Mouse (Mus musculus): ENCODE results near the gene Nudt9. TPM values are rescaled to one million over a fixed set of nuclear protein-coding genes. Genes with fewer than 3 reads are reported as not detected.

Nudt9 gene
- polyA plus RNA-seq, 1 experiment = 77.8 TPM

DNA sequence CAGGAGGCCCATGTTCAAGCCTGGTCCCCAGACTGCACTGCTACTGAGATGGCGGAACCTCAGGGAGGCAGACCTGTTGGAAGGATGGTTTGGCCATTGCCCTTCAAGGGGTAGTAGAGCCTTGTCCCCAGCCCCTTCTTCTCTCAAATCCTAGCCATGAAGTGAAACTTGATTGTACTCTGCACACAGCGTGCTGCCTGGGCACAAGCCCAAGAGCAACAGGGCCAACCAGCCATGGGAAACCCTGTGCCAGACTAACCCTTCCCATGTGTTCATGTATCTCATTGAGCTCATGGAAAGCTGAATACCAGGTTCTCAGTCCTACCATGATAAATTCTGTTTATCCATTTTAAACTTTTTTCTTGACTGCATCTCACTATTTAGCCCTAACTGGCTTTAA is 3.2 kb upstream of the Nudt9 start:
- TF ChIP-seq USF1 (IDR thresholded peaks at IDR 0.05; ENCODE audit: low read depth) = no peak
- no peak for TF ChIP-seq MAX (IDR thresholded peaks at IDR 0.05; ENCODE audit: low read depth)
- TF ChIP-seq POLR2AphosphoS2 (IDR thresholded peaks at IDR 0.05; ENCODE audit: insufficient read length, low read depth) = no peak
- no peak for TF ChIP-seq TCF12 (IDR thresholded peaks at IDR 0.05; ENCODE audit: insufficient read depth, poor library complexity, severe bottlenecking)
- TF ChIP-seq POLR2A (IDR thresholded peaks at IDR 0.05; ENCODE audit: insufficient read length, low read depth) = no peak
- no peak for TF ChIP-seq REST (IDR thresholded peaks at IDR 0.05; ENCODE audit: insufficient read depth, insufficient read length)
- no peak for TF ChIP-seq CEBPB (IDR thresholded peaks at IDR 0.05; ENCODE audit: insufficient read depth, poor library complexity, severe bottlenecking)
- TF ChIP-seq TCF3 (IDR thresholded peaks at IDR 0.05; ENCODE audit: insufficient read length, low read depth) = no peak
- Histone ChIP-seq H3K4me3 (no peak overlapping the region), H3K27me3 (ENCODE audit: control insufficient read depth, insufficient read depth, insufficient read length) (no peaks in the 10 kb centered on the region), H3K79me2 (ENCODE audit: control insufficient read depth, insufficient read depth) (peaks cover 8% of the 10 kb centered on the region), H3K4me2 (ENCODE audit: low read depth) (no peak overlapping the region), H3ac (ENCODE audit: control insufficient read depth, insufficient read length) (no peak overlapping the region), H3K36me3 (ENCODE audit: control insufficient read depth, insufficient read depth) (no peaks in the 10 kb centered on the region)

DNA sequence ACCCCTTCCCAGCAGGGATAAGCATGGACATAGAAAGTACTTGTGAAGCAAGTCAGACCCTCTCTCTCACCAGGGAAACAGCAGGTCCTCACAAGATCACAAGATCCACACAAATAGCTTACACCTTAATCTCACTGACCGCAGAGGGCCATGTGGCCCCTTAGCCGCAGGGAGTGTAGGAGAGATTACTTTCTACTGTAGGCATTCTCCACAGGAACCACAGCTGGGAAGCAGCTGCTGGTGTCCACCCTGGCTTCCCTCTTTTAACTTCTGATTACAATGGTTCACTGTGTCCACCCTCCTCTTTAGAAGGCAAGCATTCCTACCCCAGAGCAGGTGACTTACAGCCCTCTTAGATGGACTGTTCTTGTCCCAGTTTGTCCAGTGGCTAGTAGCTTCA is 2.4 kb upstream of the Nudt9 start:
- Histone ChIP-seq H3K4me3 (no peak overlapping the region), H3K36me3 (ENCODE audit: control insufficient read depth, insufficient read depth) (no peaks in the 10 kb centered on the region), H3K27me3 (ENCODE audit: control insufficient read depth, insufficient read depth, insufficient read length) (no peaks in the 10 kb centered on the region), H3ac (ENCODE audit: control insufficient read depth, insufficient read length) (no peak overlapping the region), H3K4me2 (ENCODE audit: low read depth) (peak overlapping the region; percentile 5), H3K79me2 (ENCODE audit: control insufficient read depth, insufficient read depth) (peaks cover 10% of the 10 kb centered on the region)
- TF ChIP-seq E2F4 (IDR thresholded peaks at IDR 0.05; ENCODE audit: insufficient read depth) (no peak), MYOD1 (IDR thresholded peaks at IDR 0.05; ENCODE audit: control insufficient read depth in 1 of 3, insufficient read length in 2 of 3, low read depth in 2 of 3) (peak; percentile 62 to 90 (median 86)), TCF12 (IDR thresholded peaks at IDR 0.05; ENCODE audit: insufficient read depth, poor library complexity, severe bottlenecking) (peak; percentile 79), TCF3 (IDR thresholded peaks at IDR 0.05; ENCODE audit: insufficient read length, low read depth) (peak; percentile 74), MYOG (IDR thresholded peaks at IDR 0.05; ENCODE audit: control insufficient read depth in 1 of 3, insufficient read depth in 1 of 3, insufficient read length in 2 of 3, low read depth in 2 of 3) (peak in 2 of 3 experiments; percentile 88 to 94), USF1 (IDR thresholded peaks at IDR 0.05; ENCODE audit: low read depth) (peak; percentile 36)

DNA sequence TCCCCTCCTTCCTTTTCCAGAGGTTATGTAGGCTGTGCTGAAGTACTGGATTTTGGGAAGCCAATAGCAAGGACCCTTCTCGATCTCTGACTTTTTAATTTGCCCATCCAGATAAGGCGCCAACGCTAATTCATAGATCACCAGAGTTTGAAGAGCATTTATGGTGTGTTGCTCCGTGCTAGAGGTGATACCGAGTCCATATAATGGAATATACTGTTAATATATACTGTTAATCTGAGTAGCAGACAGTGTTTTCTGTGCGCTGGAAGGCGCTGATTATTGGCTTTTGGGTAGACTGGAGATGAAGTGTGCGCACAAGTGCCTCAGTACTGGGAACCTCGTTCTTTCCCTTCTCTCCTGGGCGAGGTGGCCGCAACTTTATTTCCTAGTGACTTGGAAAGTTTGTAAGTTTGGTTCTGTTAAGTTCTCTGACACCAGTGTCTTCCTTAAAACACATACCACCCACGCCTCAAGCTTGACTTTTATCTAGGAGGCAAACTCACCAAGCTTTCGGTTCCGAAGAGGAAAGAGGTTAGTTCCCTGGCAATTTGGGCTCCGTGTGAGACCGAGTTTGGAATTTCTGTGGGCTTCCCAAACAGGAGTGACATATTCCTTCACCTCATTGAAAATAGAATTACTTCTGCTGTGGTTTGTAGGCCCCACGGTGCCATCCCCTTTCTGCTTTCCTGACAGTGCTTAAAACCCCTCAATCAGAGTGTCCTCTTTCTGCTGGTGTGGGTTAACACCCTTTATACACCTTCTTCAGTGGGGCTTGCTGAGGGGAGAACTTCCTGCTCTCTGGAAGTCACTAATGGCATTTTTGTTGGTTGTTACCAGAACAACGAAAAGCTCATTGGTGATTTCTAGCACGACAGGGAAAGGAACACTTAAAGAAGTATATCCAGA is 1.3 kb downstream of the Nudt9 start:
- Histone ChIP-seq H3K27me3 (ENCODE audit: control insufficient read depth, insufficient read depth, insufficient read length) (no peaks in the 10 kb centered on the region), H3K79me2 (ENCODE audit: control insufficient read depth, insufficient read depth) (peaks cover 20% of the 10 kb centered on the region)
- TF ChIP-seq POLR2A (IDR thresholded peaks at IDR 0.05; ENCODE audit: insufficient read length, low read depth) (no peak), POLR2AphosphoS2 (IDR thresholded peaks at IDR 0.05; ENCODE audit: insufficient read length, low read depth) (no peak), TCF3 (IDR thresholded peaks at IDR 0.05; ENCODE audit: insufficient read length, low read depth) (no peak), MYOG (IDR thresholded peaks at IDR 0.05; ENCODE audit: control insufficient read depth in 1 of 3, insufficient read depth in 1 of 3, insufficient read length in 2 of 3, low read depth in 2 of 3) (no peak), E2F4 (IDR thresholded peaks at IDR 0.05; ENCODE audit: insufficient read depth) (no peak), REST (IDR thresholded peaks at IDR 0.05; ENCODE audit: insufficient read depth, insufficient read length) (no peak), USF1 (IDR thresholded peaks at IDR 0.05; ENCODE audit: low read depth) (no peak), TCF12 (IDR thresholded peaks at IDR 0.05; ENCODE audit: insufficient read depth, poor library complexity, severe bottlenecking) (no peak), CEBPB (IDR thresholded peaks at IDR 0.05; ENCODE audit: insufficient read depth, poor library complexity, severe bottlenecking) (no peak), MAX (IDR thresholded peaks at IDR 0.05; ENCODE audit: low read depth) (no peak), MYOD1 (IDR thresholded peaks at IDR 0.05; ENCODE audit: control insufficient read depth in 1 of 3, insufficient read length in 2 of 3, low read depth in 2 of 3) (no peak), SRF (IDR thresholded peaks at IDR 0.05; ENCODE audit: control insufficient read depth, insufficient read length, low read depth) (no peak)

DNA sequence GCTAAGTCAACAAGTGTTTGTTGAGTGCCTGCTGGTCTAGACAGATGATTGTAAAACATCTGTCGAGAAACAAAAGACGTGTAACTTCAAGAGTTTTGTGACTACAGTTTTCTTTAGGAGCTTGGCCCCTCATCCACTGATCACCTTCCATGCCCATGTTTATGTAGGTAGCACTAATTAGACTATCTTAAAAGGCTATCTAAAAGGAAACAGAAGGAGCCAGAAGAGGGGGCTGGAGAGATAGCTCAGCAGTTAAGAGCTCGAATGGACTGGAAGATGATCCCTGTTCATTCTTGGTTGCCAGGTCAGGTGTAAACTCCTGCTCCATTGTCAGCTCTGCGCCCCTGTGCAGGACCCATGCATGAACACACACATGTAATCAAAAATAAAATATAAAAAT is 2.0 kb downstream of the Nudt9 start:
- Histone ChIP-seq H3K79me2 (ENCODE audit: control insufficient read depth, insufficient read depth) (peaks cover 20% of the 10 kb centered on the region), H3K27me3 (ENCODE audit: control insufficient read depth, insufficient read depth, insufficient read length) (no peaks in the 10 kb centered on the region), H3K4me3 (peak overlapping the region; percentile 67), H3ac (ENCODE audit: control insufficient read depth, insufficient read length) (no peak overlapping the region), H3K4me2 (ENCODE audit: low read depth) (peak overlapping the region; percentile 95), H3K36me3 (ENCODE audit: control insufficient read depth, insufficient read depth) (peaks cover 11% of the 10 kb centered on the region)
- TF ChIP-seq POLR2A (IDR thresholded peaks at IDR 0.05; ENCODE audit: insufficient read length, low read depth) (no peak), E2F4 (IDR thresholded peaks at IDR 0.05; ENCODE audit: insufficient read depth) (no peak), CEBPB (IDR thresholded peaks at IDR 0.05; ENCODE audit: insufficient read depth, poor library complexity, severe bottlenecking) (no peak), POLR2AphosphoS2 (IDR thresholded peaks at IDR 0.05; ENCODE audit: insufficient read length, low read depth) (no peak), TCF3 (IDR thresholded peaks at IDR 0.05; ENCODE audit: insufficient read length, low read depth) (no peak), TCF12 (IDR thresholded peaks at IDR 0.05; ENCODE audit: insufficient read depth, poor library complexity, severe bottlenecking) (no peak), REST (IDR thresholded peaks at IDR 0.05; ENCODE audit: insufficient read depth, insufficient read length) (no peak), USF1 (IDR thresholded peaks at IDR 0.05; ENCODE audit: low read depth) (no peak), MYOG (IDR thresholded peaks at IDR 0.05; ENCODE audit: control insufficient read depth in 1 of 3, insufficient read depth in 1 of 3, insufficient read length in 2 of 3, low read depth in 2 of 3) (no peak), MAX (IDR thresholded peaks at IDR 0.05; ENCODE audit: low read depth) (no peak)

More for the DNA sequence above, 1.3 kb downstream of the Nudt9 start:
- Histone ChIP-seq H3K4me3 (peak overlapping the region; percentile 67), H3ac (ENCODE audit: control insufficient read depth, insufficient read length) (peak overlapping the region; percentile 76), H3K36me3 (ENCODE audit: control insufficient read depth, insufficient read depth) (peaks cover 11% of the 10 kb centered on the region), H3K4me2 (ENCODE audit: low read depth) (peak overlapping the region; percentile 95)

All from myocyte (in vitro differentiated cells).